Mouse (Mus musculus): ENCODE results near the gene Pcsk7. TPM values are rescaled to one million over a fixed set of nuclear protein-coding genes. Genes with fewer than 3 reads are reported as not detected.

Pcsk7 gene
- polyA plus RNA-seq (2014; fragmentation: Illumina TruSeq; extraction: RNeasy Lipid Tissue Mini Kit (QIAGEN cat#74804); ENCODE audit: low replicate concordance): 4.3 TPM

GRCm38 (mm10) chr9:45906355-45907077 is at the start of gene Pcsk7, which contains the start of gene Rnf214:
Gene Pcsk7 (plus strand): TSS chr9:45906497.
Gene Rnf214 (minus strand): TSS chr9:45906911.

GRCm38 (mm10) chr9:45935628-45936210 is 29.4 kb downstream of the Pcsk7 start, which contains the start of gene Tagln:
Gene Tagln (minus strand): TSS chr9:45936058.

GRCm38 (mm10) chr9:45955107-45955963 is 49.0 kb downstream of the Pcsk7 start, which contains the start of gene Sidt2:
Gene Sidt2 (minus strand): TSS chr9:45955258.

Other genes with a start within 250 kb of the Pcsk7 start
- 0.71 TPM for gene Cep164, start 77.8 kb upstream of the Pcsk7 start, polyA plus RNA-seq (2014; fragmentation: Illumina TruSeq; extraction: RNeasy Lipid Tissue Mini Kit (QIAGEN cat#74804); ENCODE audit: low replicate concordance)
- gene Bace1, start 67.9 kb upstream of the Pcsk7 start, polyA plus RNA-seq (2014; fragmentation: Illumina TruSeq; extraction: RNeasy Lipid Tissue Mini Kit (QIAGEN cat#74804); ENCODE audit: low replicate concordance): 4.5 TPM
- 36.9 TPM for gene Rnf214, start 414 bp downstream of the Pcsk7 start, polyA plus RNA-seq (2014; fragmentation: Illumina TruSeq; extraction: RNeasy Lipid Tissue Mini Kit (QIAGEN cat#74804); ENCODE audit: low replicate concordance)
- gene Tagln, start 29.6 kb downstream of the Pcsk7 start, polyA plus RNA-seq (2014; fragmentation: Illumina TruSeq; extraction: RNeasy Lipid Tissue Mini Kit (QIAGEN cat#74804); ENCODE audit: low replicate concordance): 21.5 TPM
- gene Sidt2, start 48.8 kb downstream of the Pcsk7 start, polyA plus RNA-seq (2014; fragmentation: Illumina TruSeq; extraction: RNeasy Lipid Tissue Mini Kit (QIAGEN cat#74804); ENCODE audit: low replicate concordance): 11.2 TPM
- gene Pafah1b2, start 106.2 kb downstream of the Pcsk7 start, polyA plus RNA-seq (2014; fragmentation: Illumina TruSeq; extraction: RNeasy Lipid Tissue Mini Kit (QIAGEN cat#74804); ENCODE audit: low replicate concordance): 35.9 TPM
- gene Sik3, start 106.3 kb downstream of the Pcsk7 start, polyA plus RNA-seq (2014; fragmentation: Illumina TruSeq; extraction: RNeasy Lipid Tissue Mini Kit (QIAGEN cat#74804); ENCODE audit: low replicate concordance): 3.5 TPM